ENCODE assay signal across 8 mouse cellular contexts in genomic region chr6:83866423-83866822, GRCm38 (mm10). TPM values are rescaled to one million over a fixed set of nuclear protein-coding genes. Genes with fewer than 3 reads are reported as not detected.
A peak's percentile ranks its signal among the peaks of the same experiment; 100 is the strongest.
DNase-seq lines count a peak whose midpoint lies in the region; ATAC-seq lines count a peak whose summit lies in the region.

No protein-coding gene starts in this region.

- 32% methylated on average over 4 of the region's 4 CpGs for WGBS in lung, embryonic 16.5 days
- WGBS in limb, embryonic 10.5 days, result 42% methylated on average over 4 of the region's 4 CpGs
- 41% methylated on average over 4 of the region's 4 CpGs for WGBS in neural tube, embryonic 13.5 days

- H3K36me3 ChIP-seq in lung, embryonic 16.5 days (ENCODE audit: control insufficient read depth, insufficient read depth, low read length), result no peaks in the 10 kb centered on the region
- H3K36me3 ChIP-seq in limb, embryonic 10.5 days, result no peaks in the 10 kb centered on the region
- no peaks in the 10 kb centered on the region for H3K36me3 ChIP-seq in neural tube, embryonic 13.5 days

- no peaks in the 10 kb centered on the region for H3K9me3 ChIP-seq in lung, embryonic 16.5 days (ENCODE audit: control insufficient read depth, low read length)
- H3K9me3 ChIP-seq in limb, embryonic 10.5 days (replicated peaks), result no peaks in the 10 kb centered on the region
- H3K9me3 ChIP-seq in neural tube, embryonic 13.5 days, result no peaks in the 10 kb centered on the region

- H3K4me1 ChIP-seq in lung, embryonic 16.5 days (replicated peaks; ENCODE audit: control insufficient read depth, insufficient read depth, low read length), result 0 out of 2 replicates have a peak, but pooled peaks cover 2% of the 10 kb centered on the region
- peaks cover 14% of the 10 kb centered on the region for H3K4me1 ChIP-seq in limb, embryonic 10.5 days
- peaks cover 10% of the 10 kb centered on the region; the same call in 1 of the 2 replicates for H3K4me1 ChIP-seq in neural tube, embryonic 13.5 days (replicated peaks)

- no peaks in the 10 kb centered on the region for H3K27me3 ChIP-seq in lung, embryonic 16.5 days (ENCODE audit: control insufficient read depth, insufficient read depth, low read depth, low read length)
- peaks cover 27% of the 10 kb centered on the region for H3K27me3 ChIP-seq in limb, embryonic 10.5 days (ENCODE audit: low read depth, poor library complexity, severe bottlenecking)
- H3K27me3 ChIP-seq in neural tube, embryonic 13.5 days, result peaks cover 15% of the 10 kb centered on the region

- H3K9ac ChIP-seq in lung, embryonic 16.5 days (ENCODE audit: low read length), result no peak overlapping the region
- H3K9ac ChIP-seq in neural tube, embryonic 13.5 days, result no peak overlapping the region

- H3K4me3 ChIP-seq in lung, embryonic 16.5 days (ENCODE audit: low read length), result no peak overlapping the region
- peak overlapping the region; percentile 60 for H3K4me3 ChIP-seq in limb, embryonic 10.5 days
- no peak overlapping the region for H3K4me3 ChIP-seq in neural tube, embryonic 13.5 days

- H3K4me2 ChIP-seq in lung, embryonic 16.5 days (ENCODE audit: low read depth, low read length), result peak overlapping the region; percentile 93
- peak overlapping the region; percentile 98 for H3K4me2 ChIP-seq in neural tube, embryonic 13.5 days

- ATAC-seq in cerebellum, adult (ENCODE audit: insufficient number of reproducible peaks, low FRiP score, low TSS enrichment), result 0 out of 2 replicates have a peak, but pooled peaks have one; percentile 2
- no peak for ATAC-seq in lung, embryonic 16.5 days (ENCODE audit: low read depth)
- no peak; the same call in 1 of the 2 replicates for ATAC-seq in neural tube, embryonic 13.5 days (ENCODE audit: low read depth)

- H3K27ac ChIP-seq in lung, embryonic 16.5 days (ENCODE audit: low read length), result no peak overlapping the region
- H3K27ac ChIP-seq in limb, embryonic 10.5 days, result 0 out of 2 replicates have a peak overlapping the region, but pooled peaks have one; percentile 30
- H3K27ac ChIP-seq in neural tube, embryonic 13.5 days (replicated peaks), result no peak overlapping the region

- no peak for DNase-seq in cerebellum, postnatal 25 days
- DNase-seq in lung, postnatal 14 days, result no peak
- DNase-seq in limb, embryonic 10.5 days (ENCODE audit: low spot score), result no peak
- no peak for DNase-seq in c-Kit-positive CD71-positive TER-119-positive erythroid progenitor cells, embryonic 14.5 days (ENCODE audit: low spot score)
- no peak for DNase-seq in layer of hippocampus, adult 11-12 months (ENCODE audit: low spot score)

RNA-seq across cellular contexts. Expression of gene Zfp638, which starts 0.5 kb away (rescaled TPM):
- 56.6 and 58.7 TPM in 2 replicates for polyA plus RNA-seq in lung, embryonic 16.5 days (2015; fragmentation: Nextera tagmentation; extraction: Ambion mirVana)
- 59.7 and 69.6 TPM in 2 replicates for polyA plus RNA-seq in limb, embryonic 10.5 days (2016; fragmentation: Nextera tagmentation; extraction: Ambion mirVana)
- 77.2 and 84.7 TPM in 2 replicates for polyA plus RNA-seq in neural tube, embryonic 13.5 days (2015; fragmentation: Nextera tagmentation; extraction: Ambion mirVana)

RNA-seq across cellular contexts. Expression of gene Paip2b, which starts 34.9 kb away (rescaled TPM):
- polyA plus RNA-seq in lung, embryonic 16.5 days (2015; fragmentation: Nextera tagmentation; extraction: Ambion mirVana), result 17.4 and 18.2 TPM in 2 replicates
- polyA plus RNA-seq in limb, embryonic 10.5 days (2016; fragmentation: Nextera tagmentation; extraction: Ambion mirVana), result 17.6 and 20.8 TPM in 2 replicates
- polyA plus RNA-seq in neural tube, embryonic 13.5 days (2015; fragmentation: Nextera tagmentation; extraction: Ambion mirVana), result 23.2 and 23.9 TPM in 2 replicates
